Mouse (Mus musculus) brain, embryonic 14.5 days (tissue): ENCODE data around the gene Dusp8.
"Not testable (repeated sequence)": the region's sequence is repeated elsewhere in the genome, so short reads cannot be mapped to it uniquely, and the experiment has no call there.

Experiments used
- CTCF ChIP-seq: fragments of 200-500 bp; IDR thresholded peaks from 2 replicates; pipeline ENCODE4 v1.5.1; 2012; ENCODE audit warnings: inconsistent platforms, mild to moderate bottlenecking, moderate library complexity, borderline replicate concordance; ENCODE audit not compliant: insufficient read depth, insufficient read length; ENCODE audit errors: extremely low read depth
- POLR2A ChIP-seq: fragments of 200-500 bp; IDR thresholded peaks from 2 replicates; pipeline ENCODE4 v1.6.1; 2012; ENCODE audit warnings: mild to moderate bottlenecking, inconsistent platforms, borderline replicate concordance; ENCODE audit not compliant: poor library complexity, insufficient read depth, insufficient read length, severe bottlenecking; ENCODE audit errors: extremely low read depth

GRCm38 (mm10) chr7:142143506-142144010 is 47.9 kb upstream of the Dusp8 start:
- TF ChIP-seq POLR2A, CTCF: not testable (repeated sequence)
